Mouse (Mus musculus) liver, embryonic 15.5 days (tissue): Measurements from ENCODE around the gene Clcn2. TPM values are rescaled to one million over a fixed set of nuclear protein-coding genes. Genes with fewer than 3 reads are reported as not detected.
A peak's percentile ranks its signal among the peaks of the same experiment; 100 is the strongest.

Experiments
- ATAC-seq: fragments of 200-750 bp; cut with Nextera tagmentation; 2 replicates; pipeline ENCODE4 v1.8.0; 2017; ENCODE audit warnings: moderate number of reproducible peaks, mild to moderate bottlenecking, moderate library complexity; ENCODE audit not compliant: insufficient read depth
- H3K27ac ChIP-seq: fragments of 300-500 bp; sonication (generic); replicated peaks from 2 replicates; pipeline ENCODE4 v1.5.1; 2015; ENCODE audit warnings: mild to moderate bottlenecking, inconsistent platforms
- H3K27me3 ChIP-seq: fragments of 300-500 bp; sonication (generic); 2 replicates; pipeline ENCODE4 v1.6.1; 2015; ENCODE audit warnings: mild to moderate bottlenecking, inconsistent platforms
- H3K36me3 ChIP-seq: fragments of 300-500 bp; sonication (generic); replicated peaks from 2 replicates; pipeline ENCODE4 v1.6.1; 2015; ENCODE audit warnings: moderate library complexity, mild to moderate bottlenecking, inconsistent platforms
- H3K4me1 ChIP-seq: fragments of 300-500 bp; sonication (generic); replicated peaks from 2 replicates; pipeline ENCODE4 v1.6.1; 2015; ENCODE audit warnings: inconsistent platforms
- H3K4me2 ChIP-seq: fragments of 300-500 bp; sonication (generic); 2 replicates; pipeline ENCODE4 v1.6.1; 2015; ENCODE audit warnings: moderate library complexity, mild to moderate bottlenecking, inconsistent platforms
- H3K4me3 ChIP-seq: fragments of 300-500 bp; sonication (generic); replicated peaks from 2 replicates; pipeline ENCODE4 v1.5.1; 2015; ENCODE audit warnings: mild to moderate bottlenecking, inconsistent platforms
- H3K9ac ChIP-seq: fragments of 300-500 bp; sonication (generic); 2 replicates; pipeline ENCODE4 v1.6.1; 2015; ENCODE audit warnings: moderate library complexity, mild to moderate bottlenecking, inconsistent platforms
- H3K9me3 ChIP-seq: fragments of 300-500 bp; sonication (generic); replicated peaks from 2 replicates; pipeline ENCODE4 v1.6.1; 2016; ENCODE audit warnings: inconsistent platforms
- WGBS: fragments of 180-500 bp; shearing (Covaris S2); methylation state at CpG from one replicate; pipeline ENCODE4 v1.1.7; 2015; ENCODE audit warnings: mixed read lengths; ENCODE audit not compliant: insufficient replicate concordance; 5-methylcytosine and 5-hydroxymethylcytosine counted together
- polyA plus RNA-seq: library from polyadenylated mRNA; unstranded; fragments of >200 nt; fragmentation: Nextera tagmentation; extraction: Ambion mirVana; gene quantifications from 2 replicates; pipeline ENCODE4 v1.2.1, GENCODE M21; 2015

The Clcn2 gene
- 9.5 and 13.7 TPM in 2 replicates for polyA plus RNA-seq

DNA sequence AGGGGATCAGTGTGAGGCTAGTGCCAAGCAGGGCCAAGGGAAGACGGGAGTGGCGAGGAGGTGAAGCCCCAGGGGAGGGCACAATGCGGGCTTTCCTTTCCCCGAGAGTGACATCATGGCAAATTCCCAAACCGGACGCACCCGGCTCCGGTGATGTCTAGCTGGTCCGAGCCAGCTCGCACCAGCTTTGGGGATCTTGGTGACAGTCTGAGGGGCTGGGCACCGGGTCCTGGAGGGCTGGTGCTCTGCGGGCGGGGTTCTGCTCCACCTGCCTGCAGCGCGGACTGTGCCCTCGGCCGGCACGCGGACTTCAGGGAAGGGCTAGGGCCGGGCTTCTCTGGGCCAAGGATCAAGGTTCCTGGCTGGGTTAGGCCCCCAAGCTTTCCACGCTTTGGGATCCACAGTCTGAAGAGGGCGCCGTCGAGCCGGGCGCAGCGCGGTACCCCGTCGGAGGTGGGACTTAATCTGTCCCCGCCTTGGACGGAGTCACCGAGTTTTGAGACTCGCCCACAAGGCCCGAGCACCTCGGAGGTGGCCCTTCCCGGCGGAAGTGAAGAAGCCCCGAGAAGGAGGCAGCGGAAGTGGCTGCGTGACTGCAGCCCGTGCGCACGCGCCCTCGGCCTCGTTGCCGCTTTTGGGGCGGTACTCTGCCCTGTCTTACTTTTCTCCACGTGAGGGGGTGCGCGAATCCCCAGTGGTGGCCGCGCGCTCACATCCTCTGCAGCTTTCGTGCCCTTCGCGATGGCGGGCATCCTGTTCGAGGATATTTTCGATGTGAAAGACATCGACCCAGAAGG, at the start of gene Clcn2, which contains the start of gene Polr2h:
Gene Clcn2, minus strand, starts transcription at position 566 of the 797 bp plus-strand sequence.
Gene Polr2h, plus strand, starts transcription at position 485 of the 797 bp plus-strand sequence.
- peak; percentile 84 for ATAC-seq
- Histone ChIP-seq H3K27me3 (no peaks in the 10 kb centered on the region), H3K4me3 (peak within 1 kb of the TSS; percentile 77), H3K27ac (peak within 1 kb of the TSS; percentile 91), H3K9ac (peak within 1 kb of the TSS; percentile 74), H3K4me2 (peak within 1 kb of the TSS; percentile 100), H3K9me3 (no peaks in the 10 kb centered on the region), H3K36me3 (peaks cover 26% of the 10 kb centered on the region), H3K4me1 (peaks cover 63% of the 10 kb centered on the region)
- WGBS, result under 1% methylated on average over 62 of the region's 62 CpGs

DNA sequence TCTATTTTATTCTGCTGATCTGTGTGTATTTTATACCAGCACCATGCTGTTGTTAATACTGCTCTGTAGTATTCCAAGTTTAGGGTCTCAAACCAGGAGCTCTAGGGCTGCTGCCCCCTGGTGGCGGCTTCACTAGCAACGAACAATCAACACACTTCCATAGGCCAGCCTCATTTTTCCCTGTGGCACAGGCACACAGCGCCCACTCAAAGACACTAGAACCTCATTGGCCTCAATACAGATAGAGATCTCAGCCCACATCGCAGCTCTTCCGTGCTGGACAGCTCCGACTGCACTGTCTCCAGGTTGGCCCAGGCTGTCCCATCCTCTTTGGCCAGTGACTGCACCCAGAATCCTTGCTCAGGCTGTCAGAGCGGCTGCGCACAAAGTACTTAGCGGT, 47.7 kb upstream of the Clcn2 start:
- ATAC-seq, result no peak
- Histone ChIP-seq H3K27me3 (peaks cover 6% of the 10 kb centered on the region; the same call in 1 of the 2 replicates), H3K4me3 (no peak overlapping the region), H3K4me1 (no peaks in the 10 kb centered on the region), H3K27ac (no peak overlapping the region), H3K36me3 (no peaks in the 10 kb centered on the region), H3K9ac (no peak overlapping the region), H3K9me3 (no peaks in the 10 kb centered on the region), H3K4me2 (no peak overlapping the region)
- WGBS, result 39% methylated on average over 9 of the region's 9 CpGs

DNA sequence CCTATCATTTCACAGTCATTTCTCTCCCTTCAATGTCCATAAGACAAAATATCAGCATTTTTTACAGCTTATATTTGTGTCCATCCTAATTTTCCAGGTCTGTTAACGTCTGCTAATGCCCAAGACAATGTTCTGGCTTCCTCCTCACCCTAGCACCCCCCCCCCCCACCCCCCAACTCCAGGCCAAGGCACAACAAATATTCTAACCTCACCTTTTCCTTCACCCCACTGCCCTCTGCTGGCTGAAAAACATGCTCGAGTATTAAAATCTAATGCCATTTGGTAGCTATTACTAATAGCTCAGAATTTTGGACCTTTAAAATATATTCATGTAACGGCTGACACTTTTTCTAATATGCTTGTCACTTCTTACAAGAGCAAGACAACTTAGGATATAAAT, 44.1 kb upstream of the Clcn2 start:
- Histone ChIP-seq H3K27me3 (peaks cover 6% of the 10 kb centered on the region; the same call in 1 of the 2 replicates), H3K9ac (no peak overlapping the region), H3K4me3 (no peak overlapping the region), H3K4me1 (no peaks in the 10 kb centered on the region), H3K27ac (no peak overlapping the region), H3K36me3 (no peaks in the 10 kb centered on the region), H3K4me2 (no peak overlapping the region), H3K9me3 (no peaks in the 10 kb centered on the region)
- no peak for ATAC-seq
- 8% methylated on average over 3 of the region's 3 CpGs for WGBS

DNA sequence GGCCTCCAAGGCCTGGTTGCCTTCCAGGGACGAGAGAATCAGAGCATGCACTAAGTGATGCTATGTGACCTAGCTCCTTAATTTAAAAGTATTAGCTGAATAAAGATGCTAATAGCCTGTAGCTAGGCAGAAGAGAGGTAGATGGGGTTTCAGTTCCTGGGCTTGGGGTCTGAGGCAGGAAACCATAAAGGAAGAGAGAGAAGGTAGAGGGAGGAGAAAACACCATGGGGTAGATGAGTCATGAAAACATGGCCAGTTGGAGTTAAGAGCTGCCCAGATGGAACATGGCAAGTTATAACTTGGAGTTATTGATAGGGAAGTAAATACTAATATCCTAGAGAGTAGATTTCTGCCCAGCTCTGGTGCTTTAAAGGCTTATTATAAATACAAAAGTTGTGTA, 39.8 kb upstream of the Clcn2 start:
- no peak overlapping the region for H3K4me3 ChIP-seq
- no peak for ATAC-seq
- H3K9me3 ChIP-seq, result no peaks in the 10 kb centered on the region
- no peaks in the 10 kb centered on the region for H3K4me1 ChIP-seq
- WGBS, result 48% methylated on average over 1 of the region's 1 CpGs
- H3K27ac ChIP-seq, result no peak overlapping the region
- no peaks in the 10 kb centered on the region for H3K27me3 ChIP-seq
- no peak overlapping the region for H3K4me2 ChIP-seq
- no peaks in the 10 kb centered on the region for H3K36me3 ChIP-seq
- H3K9ac ChIP-seq, result no peak overlapping the region

DNA sequence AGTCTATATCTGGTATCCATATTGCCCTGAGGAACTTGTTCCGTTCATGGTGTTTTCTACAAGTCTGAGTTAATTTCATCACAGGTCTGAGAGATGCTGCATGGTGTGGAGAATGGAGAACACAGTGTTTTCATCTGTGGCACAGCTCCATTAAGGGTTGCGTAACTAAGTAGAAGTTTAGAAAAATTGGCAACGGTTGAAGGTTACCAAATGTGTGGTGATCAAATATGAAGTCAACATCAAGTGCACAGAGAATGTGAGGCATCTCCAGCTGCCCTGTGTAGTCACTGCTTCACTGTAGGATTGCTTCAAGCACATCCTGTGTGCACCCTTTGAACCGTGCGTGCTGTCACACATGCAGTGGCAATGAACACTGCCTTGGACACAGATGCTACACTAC, 38.5 kb upstream of the Clcn2 start:
- no peak for ATAC-seq
- no peaks in the 10 kb centered on the region for H3K9me3 ChIP-seq
- no peak overlapping the region for H3K4me2 ChIP-seq
- H3K4me3 ChIP-seq, result no peak overlapping the region
- H3K9ac ChIP-seq, result no peak overlapping the region
- H3K27me3 ChIP-seq, result no peaks in the 10 kb centered on the region
- no peaks in the 10 kb centered on the region for H3K36me3 ChIP-seq
- no peaks in the 10 kb centered on the region for H3K4me1 ChIP-seq
- H3K27ac ChIP-seq, result no peak overlapping the region
- 68% methylated on average over 5 of the region's 5 CpGs for WGBS

DNA sequence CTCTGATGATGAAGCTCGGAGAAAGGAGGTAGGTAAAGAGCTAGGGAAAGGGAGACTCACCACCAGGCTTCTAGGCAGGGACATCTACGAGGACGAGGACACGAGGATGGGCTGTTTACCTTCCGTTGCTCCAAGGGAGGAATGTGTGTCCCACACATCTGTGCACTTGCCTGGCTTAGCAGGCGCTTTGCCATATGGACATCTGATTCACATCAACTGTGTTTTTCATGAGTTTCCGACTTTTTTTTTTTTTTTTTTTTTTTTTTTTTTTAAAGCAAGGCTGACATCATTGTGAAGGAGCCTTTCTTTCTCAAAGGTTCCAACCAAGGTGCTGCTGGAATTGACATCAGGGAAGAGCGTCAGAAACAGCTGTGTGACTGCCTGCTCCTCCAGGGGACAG, 33.0 kb upstream of the Clcn2 start:
- Histone ChIP-seq H3K4me1 (no peaks in the 10 kb centered on the region), H3K27me3 (no peaks in the 10 kb centered on the region), H3K27ac (no peak overlapping the region), H3K36me3 (no peaks in the 10 kb centered on the region), H3K9ac (no peak overlapping the region), H3K9me3 (no peaks in the 10 kb centered on the region), H3K4me3 (no peak overlapping the region), H3K4me2 (no peak overlapping the region)
- 45% methylated on average over 8 of the region's 8 CpGs for WGBS
- ATAC-seq, result no peak

DNA sequence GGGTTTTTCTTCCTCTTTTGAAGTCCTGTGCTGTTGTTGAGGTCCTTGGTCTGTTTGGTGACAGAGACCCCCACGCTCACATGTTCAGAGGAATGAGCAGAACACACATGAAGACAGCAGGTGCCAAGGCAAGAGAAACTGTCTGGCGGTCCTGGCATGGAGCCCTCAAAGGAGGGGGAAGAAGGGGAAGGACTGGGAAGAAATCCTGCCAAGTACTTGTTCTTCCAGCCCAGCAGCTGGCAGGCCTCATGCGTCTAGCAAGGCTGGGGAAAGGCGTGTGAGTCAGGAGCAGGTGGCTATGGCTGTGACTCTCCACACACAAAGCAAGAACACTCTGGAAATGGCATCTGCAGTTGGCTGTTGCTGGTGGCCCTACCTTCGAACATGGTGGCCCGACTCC, 29.1 kb upstream of the Clcn2 start:
- Histone ChIP-seq H3K9me3 (no peaks in the 10 kb centered on the region), H3K36me3 (no peaks in the 10 kb centered on the region), H3K4me2 (no peak overlapping the region), H3K4me3 (no peak overlapping the region), H3K27me3 (no peaks in the 10 kb centered on the region; the same call in 1 of the 2 replicates), H3K9ac (no peak overlapping the region), H3K27ac (no peak overlapping the region), H3K4me1 (no peaks in the 10 kb centered on the region)
- 52% methylated on average over 6 of the region's 6 CpGs for WGBS
- ATAC-seq, result no peak

DNA sequence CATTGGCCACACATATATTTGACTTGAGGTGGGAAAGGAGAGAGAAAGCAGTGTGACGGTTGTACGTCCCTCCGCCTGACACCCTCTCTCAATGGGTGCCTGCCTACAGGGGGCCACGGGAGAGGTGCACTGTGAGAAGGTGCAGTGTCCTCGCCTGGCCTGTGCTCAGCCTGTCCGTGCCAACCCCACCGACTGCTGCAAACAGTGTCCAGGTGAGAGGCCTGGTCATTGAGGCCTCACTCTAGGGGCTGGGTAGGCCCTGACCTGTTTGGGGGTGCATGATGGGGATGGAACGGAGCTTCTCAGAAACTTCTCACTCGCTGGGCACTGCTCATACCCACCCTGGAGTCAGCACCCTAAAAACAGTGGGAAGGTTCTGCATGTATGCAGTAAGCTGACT, 22.3 kb upstream of the Clcn2 start:
- ATAC-seq, result no peak
- whole genome bisulfite sequencing, result 67% methylated on average over 9 of the region's 9 CpGs

DNA sequence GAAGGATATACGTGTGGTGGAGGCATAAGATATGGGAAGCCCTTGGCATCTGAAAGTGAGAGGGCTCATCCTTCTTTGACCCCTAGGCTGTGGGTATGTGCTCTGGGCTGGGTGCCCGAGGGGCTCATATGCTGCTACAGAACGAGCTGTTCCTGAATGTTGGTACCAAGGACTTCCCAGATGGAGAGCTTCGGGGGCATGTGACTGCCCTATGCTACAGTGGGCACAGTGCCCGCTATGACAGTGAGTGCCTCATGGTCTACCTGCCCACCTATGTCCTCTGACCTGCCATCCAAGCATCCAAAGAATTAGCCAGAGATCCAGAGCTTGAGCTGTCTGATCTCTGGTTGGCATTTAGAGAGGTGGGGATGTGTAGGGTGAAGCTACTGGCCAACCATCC, 19.3 kb upstream of the Clcn2 start:
- no peak overlapping the region for H3K4me3 ChIP-seq
- no peak overlapping the region for H3K27ac ChIP-seq
- H3K27me3 ChIP-seq, result peaks cover 56% of the 10 kb centered on the region
- no peak overlapping the region for H3K4me2 ChIP-seq
- no peak overlapping the region for H3K9ac ChIP-seq
- H3K36me3 ChIP-seq, result no peaks in the 10 kb centered on the region
- peaks cover 16% of the 10 kb centered on the region for H3K4me1 ChIP-seq
- WGBS, result 53% methylated on average over 5 of the region's 5 CpGs
- no peaks in the 10 kb centered on the region for H3K9me3 ChIP-seq
- ATAC-seq, result no peak

More for the DNA sequence above, 22.3 kb upstream of the Clcn2 start:
- no peaks in the 10 kb centered on the region for H3K4me1 ChIP-seq
- no peak overlapping the region for H3K4me3 ChIP-seq
- H3K9ac ChIP-seq, result no peak overlapping the region
- H3K4me2 ChIP-seq, result no peak overlapping the region
- H3K27me3 ChIP-seq, result peaks cover 26% of the 10 kb centered on the region
- H3K9me3 ChIP-seq, result no peaks in the 10 kb centered on the region
- H3K36me3 ChIP-seq, result no peaks in the 10 kb centered on the region
- no peak overlapping the region for H3K27ac ChIP-seq

DNA sequence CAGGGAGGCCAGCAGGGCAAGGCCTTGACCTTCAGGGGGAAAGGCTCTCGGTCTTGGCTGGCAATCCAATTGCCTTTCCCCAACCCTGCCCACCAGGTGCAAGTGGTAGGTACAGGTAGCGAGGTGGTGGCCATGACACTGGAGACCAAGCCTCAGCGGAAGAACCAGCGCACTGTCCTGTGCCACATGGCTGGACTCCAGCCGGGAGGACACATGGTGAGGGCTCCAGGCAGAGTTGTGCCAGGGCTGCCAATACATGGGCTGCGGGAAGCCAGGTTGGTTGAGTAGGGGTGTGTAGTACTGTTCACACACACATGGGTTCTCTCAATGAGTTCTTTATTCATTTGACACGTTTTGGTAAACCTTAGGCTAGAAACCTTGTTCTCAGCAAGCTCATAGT, 18.6 kb upstream of the Clcn2 start:
- WGBS, result 61% methylated on average over 7 of the region's 7 CpGs
- Histone ChIP-seq H3K4me3 (no peak overlapping the region), H3K36me3 (no peaks in the 10 kb centered on the region), H3K4me2 (no peak overlapping the region), H3K4me1 (peaks cover 16% of the 10 kb centered on the region), H3K9me3 (no peaks in the 10 kb centered on the region), H3K27me3 (peaks cover 62% of the 10 kb centered on the region), H3K9ac (no peak overlapping the region), H3K27ac (no peak overlapping the region)
- no peak for ATAC-seq

DNA sequence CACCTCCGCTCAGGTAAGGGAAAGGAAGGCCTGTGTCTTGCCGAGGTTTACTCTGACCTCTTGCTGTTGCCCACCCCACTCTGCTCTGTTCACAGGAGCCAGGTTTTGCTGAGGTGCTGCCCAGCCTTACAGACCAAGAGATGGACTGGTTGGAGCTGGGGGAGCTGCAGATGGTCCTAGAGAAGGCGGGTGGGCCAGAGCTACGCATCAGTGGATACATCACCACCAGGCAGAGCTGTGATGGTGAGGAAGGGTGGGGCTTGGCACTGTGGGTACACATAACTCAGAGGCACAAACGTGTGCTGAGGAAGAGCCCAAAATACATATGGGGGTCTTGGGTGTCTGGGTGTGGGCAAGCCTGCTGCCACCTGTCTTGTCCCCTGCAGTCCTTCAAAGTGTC, 18.1 kb upstream of the Clcn2 start:
- WGBS, result 43% methylated on average over 5 of the region's 5 CpGs
- Histone ChIP-seq H3K9me3 (no peaks in the 10 kb centered on the region), H3K36me3 (no peaks in the 10 kb centered on the region), H3K27ac (no peak overlapping the region), H3K4me2 (no peak overlapping the region), H3K9ac (no peak overlapping the region), H3K4me1 (peaks cover 16% of the 10 kb centered on the region), H3K4me3 (no peak overlapping the region), H3K27me3 (peaks cover 68% of the 10 kb centered on the region)
- no peak for ATAC-seq
